Mouse (Mus musculus): Measurements from ENCODE around the gene Rtn2.

GRCm38 (mm10) chr7:19303046-19303305 is 20.6 kb downstream of the Rtn2 start:
- TF ChIP-seq CTCF (IDR thresholded peaks at IDR 0.05; ENCODE audit: borderline replicate concordance, insufficient read depth, low read length) (no peak), POLR2A (IDR thresholded peaks at IDR 0.05; ENCODE audit: low read depth, low read length) (no peak)

Measured in embryonic fibroblast, embryonic 13.5 days (primary cell).